Mouse (Mus musculus): ENCODE measurements at regions not wholly inside any gene's neighbourhood (a gene's known extent, or its start where the extent isn't known, plus 50 kb on each side); places are given as distances from the start of the nearest gene placed in this dataset.

DNA sequence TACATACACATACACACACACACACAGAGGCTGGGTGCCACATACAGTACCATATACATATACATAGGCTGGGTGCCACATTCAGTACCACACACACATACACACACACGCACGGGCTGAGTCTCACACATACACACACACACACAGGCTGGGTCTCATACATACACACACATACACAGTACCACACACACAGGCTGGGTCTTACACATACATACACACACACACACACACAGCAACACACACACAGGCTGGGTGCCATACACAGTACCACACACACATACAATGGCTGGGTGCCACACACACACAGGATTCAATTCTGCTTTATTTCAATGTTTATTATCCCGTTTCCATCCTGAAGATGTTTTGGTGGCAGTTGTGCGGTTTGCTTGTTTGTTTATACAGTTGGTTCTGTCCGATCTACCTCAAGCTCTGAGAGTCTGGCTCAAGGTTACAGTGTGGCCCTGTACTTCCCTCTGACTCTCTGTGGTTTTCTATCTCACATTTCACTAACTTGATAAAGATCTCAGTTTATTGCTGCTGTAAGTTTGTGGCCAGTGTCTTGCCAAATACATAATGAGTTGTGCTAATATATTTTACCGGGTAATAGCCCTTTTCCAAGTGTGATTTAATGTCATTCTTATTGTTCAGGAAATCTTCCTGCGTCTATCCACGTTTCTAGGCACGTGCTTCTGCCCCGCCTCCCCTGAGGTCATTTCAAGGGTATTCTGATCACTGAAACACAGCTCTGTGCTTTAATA lies 164.7 kb upstream of the Zfp637 start:
- Histone ChIP-seq H3K9me3 (no peaks in the 10 kb centered on the region), H3K4me1 (peaks cover 49% of the 10 kb centered on the region), H3K4me2 (replicated peaks) (no peak overlapping the region), H3K27ac (no peak overlapping the region), H3K36me3 (no peaks in the 10 kb centered on the region), H3K27me3 (0 out of 2 replicates have a peak, but pooled peaks cover 2% of the 10 kb centered on the region), H3K4me3 (no peak overlapping the region), H3K9ac (no peak overlapping the region)
- peak; percentile 76; the same call in 1 of the 2 replicates for ATAC-seq (ENCODE audit: insufficient number of reproducible peaks, insufficient read depth, low FRiP score, low TSS enrichment)
- 42% methylated on average over 10 of the region's 10 CpGs for WGBS

DNA sequence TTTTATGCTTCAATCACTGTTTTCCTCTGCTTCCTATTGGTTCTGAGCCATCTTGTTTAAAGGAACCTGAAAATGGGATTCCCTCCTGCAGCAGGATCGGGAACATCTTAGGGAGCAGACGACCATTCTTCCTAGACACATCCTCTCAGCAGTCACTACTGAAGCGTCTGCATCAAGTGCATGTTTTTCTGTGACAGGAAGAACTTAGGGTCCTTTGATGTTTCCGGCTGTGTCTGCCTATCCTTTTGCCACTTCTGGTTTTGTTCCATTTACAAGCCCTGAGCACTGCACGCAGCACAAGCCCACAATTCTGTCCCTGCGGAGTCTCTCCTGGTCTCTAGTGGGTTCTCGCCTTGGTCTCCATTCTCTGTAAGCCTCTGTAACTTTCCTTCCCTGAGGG lies 163.9 kb upstream of the Zfp637 start:
- no peak overlapping the region for H3K4me3 ChIP-seq
- no peak for ATAC-seq (ENCODE audit: insufficient number of reproducible peaks, insufficient read depth, low FRiP score, low TSS enrichment)
- no peaks in the 10 kb centered on the region; the same call in 1 of the 2 replicates for H3K9me3 ChIP-seq
- peak overlapping the region; percentile 41; the same call in 1 of the 2 replicates for H3K27ac ChIP-seq
- H3K9ac ChIP-seq: no peak overlapping the region
- no peak overlapping the region for H3K4me2 ChIP-seq (replicated peaks)
- WGBS: 42% methylated on average over 7 of the region's 7 CpGs
- H3K4me1 ChIP-seq: peaks cover 44% of the 10 kb centered on the region
- H3K27me3 ChIP-seq: 0 out of 2 replicates have a peak, but pooled peaks cover 2% of the 10 kb centered on the region
- H3K36me3 ChIP-seq: no peaks in the 10 kb centered on the region

DNA sequence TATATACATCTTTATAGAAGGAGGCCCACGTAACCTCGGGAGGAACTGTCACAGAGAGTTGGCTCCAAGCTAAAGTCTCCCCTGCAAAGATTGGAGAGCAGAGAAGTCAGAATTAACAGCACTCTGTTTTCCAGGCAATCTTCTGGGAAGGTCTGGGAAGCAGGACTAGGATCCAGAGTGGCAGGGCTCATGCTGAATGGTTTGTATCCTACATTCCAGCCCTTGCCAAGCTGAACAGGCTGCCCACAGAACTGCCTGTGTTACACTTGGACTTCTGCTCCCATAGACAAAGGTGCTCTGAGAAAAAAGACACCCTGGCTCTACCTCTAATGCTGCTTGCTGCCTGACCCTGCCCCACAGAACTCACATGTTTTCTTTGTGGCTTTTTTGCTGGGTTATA lies 163.2 kb upstream of the Zfp637 start:
- Histone ChIP-seq H3K9me3 (no peaks in the 10 kb centered on the region; the same call in 1 of the 2 replicates), H3K36me3 (no peaks in the 10 kb centered on the region), H3K27ac (0 out of 2 replicates have a peak overlapping the region, but pooled peaks have one; percentile 1), H3K9ac (no peak overlapping the region), H3K4me1 (peaks cover 36% of the 10 kb centered on the region), H3K4me3 (no peak overlapping the region), H3K27me3 (0 out of 2 replicates have a peak, but pooled peaks cover 2% of the 10 kb centered on the region), H3K4me2 (replicated peaks) (no peak overlapping the region)
- WGBS: 85% methylated on average over 2 of the region's 2 CpGs
- ATAC-seq (ENCODE audit: insufficient number of reproducible peaks, insufficient read depth, low FRiP score, low TSS enrichment): no peak

DNA sequence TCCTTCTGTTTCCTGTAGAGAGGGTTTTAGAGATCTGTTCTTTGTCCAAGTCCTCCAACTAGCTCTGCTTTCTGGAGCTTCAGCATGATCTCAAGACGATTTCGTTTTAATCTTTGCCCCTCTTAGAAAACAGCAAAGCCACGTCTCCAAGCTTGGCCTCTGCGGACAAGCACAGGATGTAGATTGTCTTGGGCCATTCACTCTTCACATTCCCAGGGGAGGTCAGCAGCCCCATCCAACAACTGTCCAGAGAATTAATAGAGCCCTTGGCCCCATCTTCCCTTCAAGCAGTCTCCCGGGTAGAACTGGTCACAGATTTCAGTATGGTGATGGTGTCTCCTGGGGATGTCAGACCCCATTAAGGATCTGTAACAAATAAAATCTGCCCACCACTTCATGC lies 162.7 kb upstream of the Zfp637 start:
- Histone ChIP-seq H3K4me2 (replicated peaks) (no peak overlapping the region), H3K4me1 (peaks cover 34% of the 10 kb centered on the region), H3K4me3 (no peak overlapping the region), H3K27me3 (0 out of 2 replicates have a peak, but pooled peaks cover 2% of the 10 kb centered on the region), H3K36me3 (no peaks in the 10 kb centered on the region), H3K9me3 (no peaks in the 10 kb centered on the region; the same call in 1 of the 2 replicates), H3K9ac (no peak overlapping the region), H3K27ac (0 out of 2 replicates have a peak overlapping the region, but pooled peaks have one; percentile 1)
- ATAC-seq (ENCODE audit: insufficient number of reproducible peaks, insufficient read depth, low FRiP score, low TSS enrichment): no peak
- 70% methylated on average over 5 of the region's 5 CpGs for WGBS

DNA sequence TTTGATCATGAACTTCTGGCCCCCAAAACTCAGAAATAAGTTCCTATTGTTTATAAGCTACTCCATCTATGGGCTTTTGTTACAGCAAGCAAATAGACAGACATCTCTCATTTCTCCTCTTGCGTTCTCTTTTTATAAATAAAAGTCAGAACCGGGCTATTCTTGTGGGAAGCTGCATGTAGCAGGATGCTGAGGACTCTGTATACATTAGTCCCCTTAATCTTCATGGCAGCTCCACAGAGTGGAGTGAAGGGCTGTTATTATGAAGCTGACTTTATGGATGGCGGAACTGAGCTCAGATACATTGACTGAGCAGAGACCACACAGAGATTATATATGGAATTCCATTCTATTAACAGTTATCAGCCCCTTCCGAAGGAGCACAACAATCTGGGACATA lies 162.1 kb upstream of the Zfp637 start:
- no peak for ATAC-seq (ENCODE audit: insufficient number of reproducible peaks, insufficient read depth, low FRiP score, low TSS enrichment)
- 0 out of 2 replicates have a peak, but pooled peaks cover 2% of the 10 kb centered on the region for H3K27me3 ChIP-seq
- H3K4me1 ChIP-seq: peaks cover 34% of the 10 kb centered on the region
- H3K36me3 ChIP-seq: no peaks in the 10 kb centered on the region
- WGBS: 70% methylated on average over 4 of the region's 4 CpGs
- H3K4me3 ChIP-seq: no peak overlapping the region
- no peaks in the 10 kb centered on the region; the same call in 1 of the 2 replicates for H3K9me3 ChIP-seq
- no peak overlapping the region for H3K9ac ChIP-seq
- no peak overlapping the region for H3K27ac ChIP-seq
- H3K4me2 ChIP-seq (replicated peaks): no peak overlapping the region

DNA sequence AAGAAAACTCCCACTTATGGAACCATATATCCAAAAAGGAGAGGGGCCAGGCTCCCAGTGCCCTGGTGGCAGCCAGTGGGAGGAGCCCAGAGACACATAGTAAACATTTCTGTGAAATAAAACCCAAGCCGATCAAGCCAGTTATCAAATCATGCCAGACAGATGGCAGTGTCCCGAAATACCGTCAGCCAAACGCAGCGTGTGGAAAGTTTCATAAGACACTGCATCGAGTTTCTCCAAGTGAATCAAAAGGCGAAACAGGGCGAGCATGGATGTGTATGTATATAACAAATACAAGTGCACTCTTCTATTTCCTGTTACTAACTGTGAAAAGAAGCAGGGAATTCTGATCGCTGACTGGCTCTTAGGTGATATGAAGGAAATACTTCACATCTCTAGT lies 154.8 kb upstream of the Zfp637 start:
- no peak overlapping the region for H3K4me2 ChIP-seq (replicated peaks)
- H3K9me3 ChIP-seq: no peaks in the 10 kb centered on the region; the same call in 1 of the 2 replicates
- no peak overlapping the region for H3K9ac ChIP-seq
- H3K27me3 ChIP-seq: no peaks in the 10 kb centered on the region
- no peak for ATAC-seq (ENCODE audit: insufficient number of reproducible peaks, insufficient read depth, low FRiP score, low TSS enrichment)
- WGBS: 80% methylated on average over 9 of the region's 9 CpGs
- no peak overlapping the region for H3K27ac ChIP-seq
- no peak overlapping the region for H3K4me3 ChIP-seq
- no peaks in the 10 kb centered on the region for H3K4me1 ChIP-seq
- no peaks in the 10 kb centered on the region for H3K36me3 ChIP-seq

DNA sequence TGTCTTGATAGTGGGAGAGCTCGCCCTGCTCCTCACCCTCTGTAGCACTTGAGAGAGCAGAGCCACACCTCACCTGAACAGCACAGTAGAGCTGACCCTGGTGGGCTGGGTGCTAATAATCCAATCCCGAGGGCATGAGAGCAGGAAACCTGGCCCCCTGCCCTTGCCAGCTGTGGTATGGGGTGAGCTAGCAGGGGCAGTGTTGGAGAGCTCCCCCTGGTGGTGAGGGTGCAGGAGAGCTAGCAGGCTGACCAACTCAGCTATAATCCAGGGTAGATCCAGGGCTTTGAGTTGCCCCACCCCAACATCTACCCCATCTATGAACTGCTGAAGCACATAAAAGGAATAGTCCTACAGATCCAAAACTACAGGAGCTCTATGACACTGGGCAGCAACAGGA lies 153.9 kb upstream of the Zfp637 start:
- ATAC-seq (ENCODE audit: insufficient number of reproducible peaks, insufficient read depth, low FRiP score, low TSS enrichment): no peak
- H3K4me3 ChIP-seq: no peak overlapping the region
- H3K36me3 ChIP-seq: no peaks in the 10 kb centered on the region
- no peaks in the 10 kb centered on the region for H3K4me1 ChIP-seq
- no peak overlapping the region for H3K4me2 ChIP-seq (replicated peaks)
- H3K27ac ChIP-seq: no peak overlapping the region
- no peak overlapping the region for H3K9ac ChIP-seq
- WGBS: 81% methylated on average over 2 of the region's 2 CpGs
- no peaks in the 10 kb centered on the region for H3K27me3 ChIP-seq
- no peaks in the 10 kb centered on the region for H3K9me3 ChIP-seq

DNA sequence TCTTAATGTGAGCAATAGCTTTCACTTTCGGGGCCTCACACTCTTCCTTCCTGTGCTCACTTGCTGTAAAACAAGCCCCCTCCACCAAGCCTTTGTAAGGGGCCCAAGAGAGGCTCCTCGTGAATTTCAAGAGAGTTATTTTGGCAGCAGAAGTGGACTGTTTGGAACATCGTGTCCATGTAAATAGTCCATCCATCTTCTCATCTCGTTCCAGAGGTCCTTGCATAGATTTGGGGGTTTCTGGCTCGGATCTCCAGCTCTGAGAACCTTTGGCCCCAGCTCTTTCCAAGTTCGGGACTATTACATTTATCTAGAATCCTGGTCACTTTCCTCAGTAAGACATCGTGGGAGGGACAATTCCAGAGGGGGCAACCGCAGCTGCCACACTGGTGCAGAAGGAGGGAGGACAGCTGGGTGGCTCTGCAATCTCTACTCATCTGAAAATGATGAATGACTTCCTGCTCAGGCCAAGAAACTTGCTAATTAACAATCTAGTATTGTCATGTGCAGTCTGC lies 152.3 kb upstream of the Zfp637 start:
- Histone ChIP-seq H3K27ac (no peak overlapping the region), H3K36me3 (no peaks in the 10 kb centered on the region), H3K9ac (no peak overlapping the region), H3K4me1 (no peaks in the 10 kb centered on the region), H3K4me2 (replicated peaks) (no peak overlapping the region), H3K9me3 (no peaks in the 10 kb centered on the region), H3K4me3 (no peak overlapping the region), H3K27me3 (no peaks in the 10 kb centered on the region)
- no peak for ATAC-seq (ENCODE audit: insufficient number of reproducible peaks, insufficient read depth, low FRiP score, low TSS enrichment)
- 76% methylated on average over 8 of the region's 8 CpGs for WGBS

DNA sequence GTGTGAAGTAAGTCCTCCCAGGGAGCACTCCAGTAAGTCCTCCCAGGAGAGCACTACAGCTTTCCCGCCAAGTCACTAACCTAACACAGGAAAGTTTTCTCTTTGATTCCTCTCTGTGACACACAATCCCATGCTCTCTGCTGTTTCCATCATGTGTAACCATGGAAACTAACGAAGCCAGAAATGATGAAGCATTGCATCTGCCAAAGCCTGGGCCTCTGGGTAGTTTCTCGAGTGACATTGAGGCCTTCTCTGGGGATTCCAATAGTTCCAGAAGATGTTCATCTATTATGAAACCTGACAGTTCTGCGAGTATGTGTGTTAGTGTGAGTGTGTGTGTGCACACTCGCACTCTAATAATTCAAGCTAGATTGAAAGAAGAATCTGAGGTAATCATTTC lies 140.7 kb upstream of the Zfp637 start:
- WGBS: 75% methylated on average over 5 of the region's 5 CpGs
- Histone ChIP-seq H3K4me3 (no peak overlapping the region), H3K27ac (no peak overlapping the region), H3K27me3 (no peaks in the 10 kb centered on the region), H3K4me2 (replicated peaks) (no peak overlapping the region), H3K9ac (no peak overlapping the region), H3K4me1 (no peaks in the 10 kb centered on the region), H3K9me3 (no peaks in the 10 kb centered on the region), H3K36me3 (no peaks in the 10 kb centered on the region)
- no peak for ATAC-seq (ENCODE audit: insufficient number of reproducible peaks, insufficient read depth, low FRiP score, low TSS enrichment)

DNA sequence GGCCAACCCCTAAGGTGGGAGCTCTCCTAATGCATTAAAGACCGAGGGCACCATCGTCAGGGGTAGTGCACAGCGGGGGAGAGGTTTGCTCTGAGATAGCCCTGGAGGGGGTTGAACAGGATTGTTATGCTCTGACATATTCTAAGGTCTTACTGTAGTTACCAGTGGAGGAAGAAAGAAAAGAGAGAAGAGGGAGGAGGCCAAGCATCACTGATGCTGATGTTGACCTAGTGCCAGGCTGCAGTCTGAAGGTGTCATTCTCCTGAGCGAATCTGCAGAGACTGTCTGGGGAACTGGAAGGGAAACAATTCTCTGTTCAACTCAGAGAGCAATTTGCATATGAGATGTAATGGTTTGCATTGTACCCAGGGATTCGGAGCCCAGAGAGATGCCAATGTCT lies 139.4 kb upstream of the Zfp637 start:
- ATAC-seq (ENCODE audit: insufficient number of reproducible peaks, insufficient read depth, low FRiP score, low TSS enrichment): no peak
- WGBS: 90% methylated on average over 5 of the region's 5 CpGs
- Histone ChIP-seq H3K4me3 (no peak overlapping the region), H3K36me3 (no peaks in the 10 kb centered on the region), H3K4me2 (replicated peaks) (no peak overlapping the region), H3K4me1 (no peaks in the 10 kb centered on the region), H3K9me3 (no peaks in the 10 kb centered on the region), H3K9ac (no peak overlapping the region), H3K27ac (no peak overlapping the region), H3K27me3 (no peaks in the 10 kb centered on the region)

DNA sequence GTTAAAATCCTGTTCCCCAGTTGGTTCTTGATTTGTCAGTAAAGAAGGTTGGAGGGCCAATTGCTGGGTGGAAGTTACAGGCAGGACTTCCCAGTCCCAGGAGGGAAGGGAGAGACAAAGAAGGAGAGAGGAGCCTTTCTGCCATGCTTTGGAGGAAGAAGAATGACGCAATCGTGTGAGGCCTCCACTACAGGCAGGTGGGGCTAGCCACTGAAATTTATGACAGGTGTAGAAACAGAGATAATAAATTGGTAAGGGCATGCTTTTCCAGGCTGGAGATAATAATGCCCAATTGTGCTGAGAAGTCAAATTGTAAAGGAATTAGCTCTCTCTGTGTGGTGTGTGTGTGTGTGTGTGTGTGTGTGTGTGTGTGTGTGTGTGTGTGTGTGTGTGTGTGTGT lies 135.0 kb upstream of the Zfp637 start:
- Histone ChIP-seq H3K4me1 (no peaks in the 10 kb centered on the region), H3K27ac (no peak overlapping the region), H3K9me3 (no peaks in the 10 kb centered on the region), H3K27me3 (no peaks in the 10 kb centered on the region), H3K9ac (no peak overlapping the region), H3K4me2 (replicated peaks) (no peak overlapping the region), H3K36me3 (no peaks in the 10 kb centered on the region), H3K4me3 (no peak overlapping the region)
- WGBS: 72% methylated on average over 2 of the region's 2 CpGs
- no peak for ATAC-seq (ENCODE audit: insufficient number of reproducible peaks, insufficient read depth, low FRiP score, low TSS enrichment)

DNA sequence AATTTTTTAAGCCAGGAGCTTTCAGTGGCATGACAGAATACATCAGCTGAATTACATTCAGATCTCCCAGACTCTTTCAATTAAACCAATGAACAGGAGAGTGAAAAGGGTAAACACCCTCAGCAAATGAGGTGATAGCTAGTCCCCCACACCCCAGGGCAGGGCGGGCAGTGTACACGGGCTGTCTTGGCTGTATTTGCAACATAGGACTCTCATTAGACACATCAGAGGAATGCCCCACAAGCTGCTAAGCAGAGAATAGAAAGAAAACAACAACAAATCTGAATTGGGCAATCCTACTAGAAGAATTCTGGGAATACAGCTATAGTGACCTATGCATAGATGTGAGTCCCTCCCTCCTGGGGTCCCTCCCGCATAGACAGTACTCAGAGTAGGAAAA lies 131.8 kb upstream of the Zfp637 start:
- Histone ChIP-seq H3K9me3 (no peaks in the 10 kb centered on the region), H3K4me3 (no peak overlapping the region), H3K4me1 (no peaks in the 10 kb centered on the region), H3K9ac (no peak overlapping the region), H3K27me3 (no peaks in the 10 kb centered on the region), H3K36me3 (no peaks in the 10 kb centered on the region), H3K4me2 (replicated peaks) (no peak overlapping the region), H3K27ac (no peak overlapping the region)
- ATAC-seq (ENCODE audit: insufficient number of reproducible peaks, insufficient read depth, low FRiP score, low TSS enrichment): no peak
- 63% methylated on average over 3 of the region's 3 CpGs for WGBS

All from embryonic facial prominence, embryonic 12.5 days (tissue).